Mouse (Mus musculus) bone marrow macrophage, adult 2 months (primary cell): ENCODE data around the gene Wdfy3.

Experiments
- CTCF ChIP-seq: IDR thresholded peaks from 2 replicates; pipeline ENCODE4 v1.5.1; 2012; ENCODE audit warnings: low read depth, mild to moderate bottlenecking, low read length, moderate library complexity
- POLR2A ChIP-seq: IDR thresholded peaks from 2 replicates; pipeline ENCODE4 v1.6.1; 2012; ENCODE audit warnings: mild to moderate bottlenecking, low read depth, low read length, borderline replicate concordance

DNA sequence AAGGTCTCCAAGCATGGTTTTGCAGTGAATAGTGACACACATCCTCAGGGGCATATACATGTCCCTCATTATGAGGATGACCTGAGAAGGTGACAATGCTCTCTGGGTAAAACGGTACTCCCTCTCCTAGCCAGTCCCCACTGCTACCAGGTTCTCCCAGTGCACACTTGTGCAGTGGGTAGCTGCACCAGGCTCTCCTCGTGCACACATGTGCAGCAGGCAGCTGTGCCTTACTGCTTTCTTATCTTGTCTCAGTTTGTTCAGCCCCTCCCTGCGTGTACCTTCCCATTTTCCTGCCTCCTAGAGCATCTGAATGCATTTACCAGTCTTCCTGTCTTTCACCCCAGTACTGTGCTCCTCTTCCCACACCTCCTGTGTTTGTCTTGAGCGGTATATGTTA is 277.1 kb downstream of the Wdfy3 start:
- no peak for TF ChIP-seq POLR2A
- TF ChIP-seq CTCF = no peak
